Mouse (Mus musculus) neural tube, embryonic 10.5 days (tissue): ENCODE data around the gene B4galnt1.
A peak's percentile ranks its signal among the peaks of the same experiment; 100 is the strongest.
"Not testable (repeated sequence)": the region's sequence is repeated elsewhere in the genome, so short reads cannot be mapped to it uniquely, and the experiment has no call there.

Source experiments
- DNase-seq: peaks from one replicate; pipeline ENCODE4 v3.0.0-alpha.2; 2017; ENCODE audit warnings: low spot score; ENCODE audit errors: extremely low spot score

The B4galnt1 gene

DNA sequence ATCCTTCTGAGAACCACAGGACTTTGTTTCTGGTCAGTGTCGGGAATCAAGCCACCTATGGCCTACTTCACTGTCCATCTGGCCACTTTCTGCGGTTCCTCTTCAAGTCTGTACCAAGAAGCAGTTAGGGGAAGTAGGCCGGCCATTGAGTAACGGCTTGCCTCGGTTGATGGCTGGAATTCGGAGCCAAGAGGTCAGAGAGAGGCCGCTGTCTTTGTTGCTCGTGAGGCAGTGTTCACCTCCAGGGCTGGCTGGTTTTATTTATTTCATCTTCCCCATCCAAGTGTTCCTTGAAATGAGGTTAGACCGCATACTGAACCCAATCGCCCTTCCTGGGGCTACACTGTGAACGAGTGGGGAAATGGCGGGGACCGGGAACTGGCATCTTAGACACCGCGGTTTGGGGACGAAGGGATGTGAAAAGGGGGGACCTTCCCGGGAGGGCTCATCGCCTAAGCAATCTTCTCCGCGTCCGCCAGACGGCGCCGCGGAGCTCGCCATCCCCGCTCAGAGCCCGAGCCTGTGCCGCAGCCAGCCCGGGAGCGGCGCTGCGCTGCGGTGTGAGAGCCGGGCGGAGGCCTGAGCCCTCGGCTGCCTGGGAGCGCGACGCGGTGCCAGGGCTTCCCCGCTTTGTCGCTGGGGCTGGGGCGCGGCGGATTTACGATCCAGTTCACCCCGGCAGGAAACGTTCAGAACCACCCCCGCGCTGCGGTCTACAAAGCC lies at the start of gene B4galnt1:
Gene B4galnt1 (plus strand): TSS at position 595 of the 723 bp plus-strand sequence.
- peak; percentile 86 for DNase-seq

DNA sequence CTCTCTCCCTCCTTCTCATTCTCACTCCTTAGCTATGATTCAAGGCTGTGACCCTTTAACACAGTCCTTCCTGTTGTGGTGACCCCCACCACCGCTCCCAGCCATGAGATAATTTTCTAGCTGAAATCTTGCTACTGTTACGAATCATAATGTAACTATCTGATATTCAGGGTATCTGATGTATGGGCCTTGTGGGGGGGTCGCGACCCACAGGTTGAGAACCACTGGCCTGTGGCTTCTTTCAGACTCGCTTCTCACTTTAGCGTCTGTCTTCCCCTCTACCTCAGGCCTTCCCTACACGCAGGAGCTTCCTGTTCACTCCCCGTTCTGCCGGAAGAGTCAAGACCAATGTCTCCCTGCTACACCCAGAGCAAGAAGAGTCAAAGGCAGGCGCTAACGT lies 46.6 kb upstream of the B4galnt1 start:
- DNase-seq, result no peak

DNA sequence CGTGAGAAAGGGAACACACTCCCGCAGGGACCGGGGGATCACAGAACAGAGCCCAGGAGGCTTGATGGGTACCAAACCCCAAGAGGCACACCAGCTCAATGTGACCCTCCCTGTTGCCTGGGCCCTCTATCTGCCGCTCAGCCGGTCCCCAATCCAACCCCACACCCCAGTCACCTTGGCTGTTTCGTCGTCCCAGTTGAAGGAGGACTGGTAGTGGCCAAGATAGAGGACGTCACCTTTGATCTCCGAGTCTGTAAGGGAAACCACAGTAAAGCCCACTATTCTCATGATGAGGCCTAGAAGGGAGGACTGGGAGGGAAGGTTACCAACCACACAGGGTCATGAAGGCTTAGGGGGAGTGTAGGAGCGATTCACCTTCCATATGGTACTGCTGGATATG lies 45.8 kb upstream of the B4galnt1 start:
- no peak for DNase-seq

DNA sequence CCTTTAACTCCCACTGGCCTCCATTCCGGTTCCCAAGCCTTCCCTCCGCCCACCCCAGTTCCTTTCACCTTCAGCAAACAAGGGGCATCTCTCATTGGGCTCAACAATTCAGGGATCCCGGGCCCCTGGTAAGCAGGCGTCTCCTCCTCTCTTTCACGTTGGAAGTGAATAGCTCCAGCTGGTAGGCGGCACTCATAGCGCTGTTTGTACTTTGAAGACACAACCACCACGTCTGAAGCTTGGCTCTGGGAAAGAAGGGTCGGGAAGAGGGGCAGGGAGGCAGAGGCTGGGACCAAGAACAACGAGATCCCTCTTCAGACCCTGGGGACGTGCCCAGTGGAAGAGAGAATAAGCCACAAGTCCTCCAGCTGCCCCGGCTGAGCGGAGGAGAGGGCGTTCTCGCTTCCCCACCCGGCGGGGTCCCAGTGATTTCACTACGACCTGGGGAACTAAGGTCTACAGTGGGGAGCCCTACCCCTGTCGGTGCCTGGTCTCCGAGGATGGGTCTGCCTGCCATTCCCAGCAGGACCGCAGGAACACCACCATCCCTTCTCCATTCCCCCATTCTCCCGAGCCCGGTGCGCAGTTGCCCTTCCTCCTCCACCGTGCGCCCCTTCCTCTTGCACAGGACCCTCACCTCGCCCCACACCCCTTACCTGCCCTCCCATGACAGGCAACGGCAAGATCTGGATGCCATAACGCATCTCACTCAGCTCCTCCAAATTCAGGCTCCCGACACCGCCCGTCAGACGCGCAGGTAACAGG lies 44.5 kb upstream of the B4galnt1 start:
- no peak for DNase-seq

DNA sequence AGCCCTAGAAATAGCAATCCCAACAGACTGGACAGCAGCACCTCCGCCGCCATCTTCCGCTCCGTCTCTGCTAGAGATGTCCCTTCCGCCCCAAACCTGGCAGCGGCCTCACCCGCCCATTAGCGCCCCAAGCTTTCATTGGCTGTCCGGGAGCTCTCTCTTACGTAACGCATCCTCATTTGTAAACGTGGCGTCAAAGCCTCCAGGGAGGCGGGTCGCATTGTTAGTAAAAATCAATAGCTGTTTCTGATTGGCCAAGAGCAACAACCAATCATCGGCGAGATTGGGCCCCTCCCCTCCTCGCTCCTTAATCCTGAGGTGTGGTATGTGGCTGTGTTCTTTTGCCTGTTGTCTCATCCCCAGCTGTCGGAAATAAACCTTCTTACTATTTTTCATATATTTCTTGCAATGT lies 44.0 kb upstream of the B4galnt1 start, which contains the start of gene Os9:
Gene Os9 (minus strand): TSS at position 66 of the 412 bp plus-strand sequence.
- peak; percentile 94 for DNase-seq

DNA sequence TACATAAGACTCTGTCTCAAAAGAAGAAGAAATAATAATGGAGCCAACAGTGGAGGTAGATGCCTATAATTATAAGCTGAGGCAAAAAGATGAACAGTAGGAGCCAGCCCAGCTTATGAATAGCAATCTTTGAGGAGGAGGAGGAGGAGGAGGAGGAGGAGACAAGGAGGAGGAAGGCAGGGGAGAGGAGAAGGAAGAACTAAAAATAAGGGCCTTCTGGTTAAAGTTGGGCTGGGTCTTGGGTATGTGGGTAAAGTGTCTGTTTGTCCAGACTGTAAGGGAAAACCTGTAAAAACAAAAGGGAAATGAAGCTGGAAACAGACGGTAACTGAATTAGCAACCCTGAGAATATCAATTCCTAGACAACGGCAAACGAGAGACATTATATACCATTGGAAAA lies 43.0 kb upstream of the B4galnt1 start:
- no peak for DNase-seq

DNA sequence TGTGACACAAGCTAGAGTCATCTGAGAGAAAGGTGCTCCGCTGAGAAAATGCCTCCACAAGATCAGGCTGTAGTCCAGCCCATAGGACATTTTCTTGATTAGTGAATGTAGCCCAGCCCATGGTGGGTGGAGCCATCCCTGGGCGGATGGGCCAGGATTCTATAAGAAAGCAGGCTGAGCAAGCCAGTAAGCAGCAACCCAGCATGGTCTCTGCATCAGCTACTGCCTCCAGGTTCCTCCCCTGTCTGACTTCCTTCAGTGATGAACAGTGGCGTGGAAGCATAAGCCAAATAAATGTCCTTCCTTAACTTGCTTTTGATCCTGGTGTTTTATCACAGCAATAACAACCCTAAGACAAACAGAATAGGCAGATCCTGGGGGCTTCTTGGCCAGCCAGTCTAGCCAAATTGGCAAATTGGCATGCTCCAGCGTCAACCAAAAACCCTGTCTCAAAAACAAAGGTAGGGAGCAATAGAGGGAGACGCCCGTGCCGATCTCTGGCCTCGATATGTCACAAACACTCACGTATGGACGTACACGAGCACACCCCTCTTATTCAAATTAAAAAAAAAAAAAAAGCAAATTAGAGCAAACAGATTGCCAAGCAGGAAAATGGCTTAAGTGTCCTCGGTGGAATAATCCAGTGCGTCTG lies 42.1 kb upstream of the B4galnt1 start:
- DNase-seq, result peak; percentile 41

DNA sequence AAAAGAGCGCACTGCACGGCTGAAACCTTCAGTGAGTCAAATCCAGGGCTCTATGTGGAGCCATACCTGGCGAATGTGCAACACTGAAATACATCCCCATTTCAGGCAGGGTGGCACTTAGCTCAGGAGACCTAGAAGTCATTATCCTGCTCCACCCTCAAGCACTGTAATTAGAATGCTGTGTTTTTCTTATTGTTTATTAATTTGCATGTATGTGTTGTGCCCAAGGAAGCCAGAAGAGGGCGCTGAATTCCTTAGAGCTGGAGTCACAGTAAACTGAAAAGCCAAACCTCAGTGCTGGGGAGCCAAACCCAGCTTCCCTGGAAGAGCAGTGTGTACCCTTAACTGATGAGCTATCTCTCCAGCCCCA lies 41.6 kb upstream of the B4galnt1 start:
- peak; percentile 62 for DNase-seq

DNA sequence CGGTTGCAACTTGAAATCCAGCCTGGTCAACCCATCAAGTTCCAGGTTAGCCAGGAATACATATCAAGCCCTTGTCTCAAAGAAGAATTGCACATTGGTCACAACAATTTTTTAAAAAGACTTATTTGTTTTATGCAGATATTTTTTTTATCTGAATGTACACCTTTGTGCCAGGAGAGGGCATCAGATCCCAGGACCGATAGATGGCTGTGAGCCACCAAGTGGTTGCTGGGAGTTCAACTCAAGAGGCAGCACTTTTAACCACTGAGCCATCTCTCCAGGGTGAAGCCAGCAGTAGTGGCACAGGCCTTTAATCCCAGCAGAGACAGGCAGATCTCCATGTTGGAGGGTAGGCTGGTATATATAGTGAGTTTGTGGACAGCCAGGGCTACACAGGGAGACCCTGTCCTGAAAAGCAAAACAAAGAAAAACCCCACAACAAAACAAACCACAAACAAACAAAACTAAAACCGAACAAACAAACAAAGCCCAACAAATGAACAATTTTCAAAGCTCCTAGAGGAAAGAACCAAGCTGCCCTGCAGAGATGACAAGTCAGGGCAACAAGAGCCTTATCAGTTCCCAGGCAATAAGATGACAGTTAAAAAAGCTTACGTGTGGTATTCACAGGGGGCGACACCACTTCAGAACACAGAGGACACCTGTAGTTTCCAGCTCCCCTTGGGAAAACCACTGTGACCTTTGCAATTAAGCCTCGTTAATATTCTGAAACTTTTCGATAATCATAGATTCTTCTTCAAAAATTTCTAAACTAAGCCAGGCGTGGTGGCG lies 39.6 kb upstream of the B4galnt1 start:
- DNase-seq, result no peak

DNA sequence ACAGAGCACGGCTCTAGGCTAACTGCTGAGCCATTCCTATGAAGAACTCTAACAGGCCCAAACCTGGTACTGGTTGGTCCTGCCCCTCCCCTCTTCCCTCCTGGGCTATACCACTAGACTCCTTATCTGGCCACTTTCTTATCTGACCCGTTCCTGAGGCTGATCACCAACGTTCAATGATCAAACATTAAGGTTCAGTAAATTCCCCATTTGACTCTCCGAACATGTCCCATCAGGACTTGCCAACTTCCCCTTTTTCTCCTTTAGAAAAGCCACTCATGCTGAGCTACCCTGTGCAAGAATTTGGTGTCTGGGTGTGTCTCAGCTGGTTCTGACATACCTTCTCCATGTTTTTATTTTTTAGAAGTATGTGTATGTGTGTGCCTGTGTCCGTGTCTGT lies 38.4 kb upstream of the B4galnt1 start:
- DNase-seq, result no peak

DNA sequence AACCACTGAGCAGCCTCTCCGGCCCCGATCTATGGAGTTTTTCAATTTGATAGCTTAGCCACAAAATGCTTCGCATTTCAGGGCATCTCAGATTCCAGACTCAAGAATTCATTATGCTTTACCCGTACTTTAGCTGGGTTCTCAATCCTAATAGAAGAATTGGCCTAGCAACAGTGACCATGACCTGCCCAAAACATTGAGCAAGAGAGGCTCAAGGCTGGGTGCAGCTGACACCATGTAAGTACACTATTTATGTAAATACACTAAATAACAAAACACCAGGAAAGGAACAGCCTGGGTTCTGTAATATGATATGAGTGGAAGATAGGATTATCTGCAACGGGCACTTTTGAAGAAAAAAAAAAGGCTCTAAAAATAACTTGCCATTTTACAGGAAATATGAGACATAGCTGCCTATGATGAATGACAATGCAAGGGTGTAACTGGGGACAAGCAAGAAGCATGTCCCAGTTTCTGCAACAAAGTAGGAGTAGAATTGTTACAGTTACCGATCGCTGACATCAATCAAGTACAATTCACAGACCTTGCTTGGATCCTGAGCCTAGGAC lies 37.2 kb upstream of the B4galnt1 start:
- DNase-seq, result no peak

DNA sequence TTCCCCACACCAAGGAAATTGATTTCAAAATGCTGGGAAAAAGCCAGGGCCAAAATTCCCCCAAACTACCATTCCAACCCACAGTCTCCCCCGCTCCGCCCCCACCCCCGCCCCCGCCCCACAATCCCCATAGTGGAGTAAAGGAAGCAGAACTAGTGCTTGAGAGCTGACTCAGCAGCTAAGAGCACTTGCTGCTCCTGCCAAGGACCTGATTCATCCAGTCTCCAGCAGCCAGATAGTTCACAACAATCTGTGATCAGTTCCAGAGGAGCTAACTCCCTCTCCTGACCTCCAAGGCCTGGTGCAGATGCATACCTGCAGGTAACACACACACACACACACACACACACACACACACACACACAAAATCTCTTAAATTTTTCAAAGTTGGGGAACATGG lies 35.6 kb upstream of the B4galnt1 start:
- no peak for DNase-seq

DNA sequence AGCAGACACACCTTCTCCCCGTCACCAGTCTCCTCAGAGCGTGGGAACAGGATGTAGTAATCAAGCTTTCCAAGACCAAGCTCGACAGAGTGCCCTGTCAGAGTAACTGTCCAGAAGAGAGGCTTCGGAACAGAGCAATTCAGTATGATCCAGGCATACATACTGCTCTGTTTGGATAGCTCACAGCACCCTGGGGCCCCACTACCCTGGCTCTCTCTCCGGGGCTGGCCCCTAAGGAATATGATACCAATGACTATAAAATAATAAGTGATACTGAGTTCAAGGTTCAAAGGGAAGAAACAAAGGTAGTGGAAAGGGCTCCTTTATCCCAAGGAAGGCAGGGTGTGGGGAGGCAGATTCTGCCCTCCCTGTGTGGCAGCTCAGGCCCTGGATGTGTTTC lies 32.6 kb upstream of the B4galnt1 start:
- no peak for DNase-seq

DNA sequence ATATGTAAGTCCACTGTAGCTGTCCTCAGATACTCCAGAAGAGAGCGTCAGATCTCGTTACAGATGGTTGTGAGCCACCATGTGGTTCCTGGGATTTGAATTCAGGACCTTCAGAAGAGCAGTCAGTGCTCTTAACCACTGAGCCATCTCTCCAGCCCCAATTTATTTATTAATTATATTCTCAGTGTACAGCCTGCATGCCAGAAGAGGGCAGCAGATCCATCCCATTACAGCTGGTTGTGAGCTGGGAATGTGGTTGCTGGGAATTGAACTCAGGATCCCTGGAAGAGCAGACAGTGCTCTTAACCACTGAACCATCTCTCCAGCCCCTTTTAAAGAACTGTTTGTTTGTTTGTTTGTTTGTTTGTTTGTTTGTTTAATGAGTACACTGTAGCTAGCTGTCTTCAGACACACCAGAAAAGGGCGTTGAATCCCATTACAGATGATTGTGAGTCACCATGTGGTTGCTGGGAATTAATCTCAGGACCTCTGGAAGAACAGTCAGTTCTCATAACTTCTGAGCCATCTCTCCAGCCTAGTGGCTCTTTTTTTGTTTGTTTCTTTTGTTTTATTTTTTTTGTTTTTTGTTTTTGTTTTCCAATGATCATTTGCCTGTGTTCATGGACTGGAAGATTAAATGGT lies 30.5 kb upstream of the B4galnt1 start:
- DNase-seq, result not testable (repeated sequence)

DNA sequence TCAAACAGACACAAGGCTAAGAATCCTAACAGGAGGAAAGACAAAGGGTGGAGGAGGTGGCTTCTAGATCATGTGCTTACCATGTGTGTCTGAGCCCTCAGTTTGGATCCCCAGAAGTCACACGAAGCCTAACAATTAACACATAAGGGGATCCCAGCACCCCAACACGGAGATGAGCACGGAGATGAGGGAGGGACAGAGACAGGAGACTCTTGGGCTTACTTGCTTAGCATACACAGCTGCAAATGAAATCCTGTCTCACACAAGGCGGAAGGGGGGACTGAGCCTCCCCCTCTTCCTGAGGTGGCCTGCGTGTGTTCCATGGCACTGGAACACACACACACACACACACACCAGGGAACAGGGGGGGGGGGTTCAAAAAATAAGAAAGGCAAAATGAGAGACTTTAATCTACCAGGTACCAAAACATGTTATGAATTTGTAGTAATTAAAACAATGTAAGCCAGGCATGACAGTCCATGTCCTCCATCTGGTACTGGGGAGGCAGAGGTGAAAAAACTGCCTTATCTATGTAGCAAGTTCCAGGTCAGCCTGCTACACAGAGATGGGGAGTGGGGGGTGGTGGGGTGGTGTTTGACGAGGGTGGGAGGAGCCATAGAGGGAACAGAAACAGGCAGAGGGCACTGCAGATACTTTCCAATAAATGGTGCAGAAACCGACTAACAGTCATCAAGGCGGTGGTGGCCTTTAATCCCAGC lies 29.7 kb upstream of the B4galnt1 start:
- DNase-seq, result no peak

DNA sequence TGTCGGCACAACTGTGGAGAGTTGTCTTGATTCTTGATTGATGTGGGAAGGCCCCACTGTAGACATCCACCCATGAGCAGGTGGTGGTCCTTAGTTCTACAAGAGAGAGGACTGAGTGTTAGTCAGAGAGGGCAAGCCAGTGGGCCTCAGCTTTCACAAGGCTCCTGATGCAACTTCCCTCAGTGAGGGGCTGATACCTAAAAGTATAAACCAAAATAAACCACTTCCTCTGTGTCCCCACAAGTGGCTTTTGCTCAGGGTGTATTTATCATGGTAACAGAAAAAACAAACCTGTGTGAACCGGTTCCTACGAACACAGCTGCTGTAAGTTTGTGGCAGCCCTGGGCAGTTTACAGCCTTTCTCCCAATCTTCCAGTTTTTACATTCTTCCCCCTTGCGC lies 28.5 kb upstream of the B4galnt1 start:
- no peak for DNase-seq

DNA sequence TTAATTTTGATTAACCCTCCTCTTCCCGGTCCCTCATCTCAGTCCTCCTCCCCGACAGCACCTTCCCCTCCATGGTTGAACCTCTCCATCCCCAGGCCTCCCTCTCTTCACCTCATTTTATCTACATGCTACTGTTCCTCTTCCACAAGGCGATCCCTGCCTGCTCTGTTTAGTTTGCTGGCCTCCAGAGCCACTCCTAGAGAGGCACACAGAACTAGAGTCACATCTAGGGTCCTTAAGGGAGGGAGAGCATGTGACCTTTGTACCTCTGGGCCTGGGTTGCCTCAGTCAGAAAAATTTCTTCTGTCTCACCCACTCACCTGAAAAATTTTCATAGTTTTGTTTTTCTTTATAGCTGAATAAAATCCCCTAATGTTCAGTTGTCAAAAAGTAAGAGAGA lies 27.1 kb upstream of the B4galnt1 start:
- no peak for DNase-seq

DNA sequence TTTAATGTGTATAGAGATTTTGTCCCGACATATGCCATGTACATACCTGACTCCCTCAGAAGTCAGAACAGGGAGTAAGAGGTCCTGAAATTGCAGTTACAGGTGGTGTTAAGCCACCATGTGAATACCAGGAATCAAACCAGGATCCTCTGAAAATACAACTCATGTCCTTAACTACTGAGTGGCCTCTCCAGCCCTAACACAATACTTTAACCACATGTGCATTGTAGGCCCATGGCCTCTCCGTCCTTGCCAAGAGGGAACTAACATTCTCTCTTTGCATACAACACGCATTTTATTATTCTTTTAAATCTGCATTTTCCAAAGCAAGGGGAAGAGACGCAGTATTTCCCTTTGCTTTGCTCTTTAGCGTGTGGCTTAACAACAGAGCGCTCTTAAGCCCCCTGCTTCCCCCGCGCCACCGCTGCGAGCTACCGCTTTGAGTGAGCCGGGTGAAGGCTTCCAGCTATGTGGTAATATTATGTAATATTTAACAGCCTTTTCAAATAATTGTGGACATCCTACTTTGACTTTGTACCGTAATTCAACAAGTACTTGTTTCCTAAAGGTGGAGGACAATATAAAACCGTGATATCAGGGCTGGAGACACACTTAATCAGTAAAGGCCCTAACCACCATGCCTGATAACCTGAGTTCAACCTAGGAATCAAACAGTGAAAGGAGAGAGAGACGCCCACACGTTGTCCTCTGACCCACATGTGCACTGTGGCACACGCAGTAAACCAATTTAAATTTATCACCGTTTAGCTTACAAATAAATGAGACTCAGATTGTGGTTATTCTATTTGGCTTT lies 26.5 kb upstream of the B4galnt1 start:
- no peak for DNase-seq

DNA sequence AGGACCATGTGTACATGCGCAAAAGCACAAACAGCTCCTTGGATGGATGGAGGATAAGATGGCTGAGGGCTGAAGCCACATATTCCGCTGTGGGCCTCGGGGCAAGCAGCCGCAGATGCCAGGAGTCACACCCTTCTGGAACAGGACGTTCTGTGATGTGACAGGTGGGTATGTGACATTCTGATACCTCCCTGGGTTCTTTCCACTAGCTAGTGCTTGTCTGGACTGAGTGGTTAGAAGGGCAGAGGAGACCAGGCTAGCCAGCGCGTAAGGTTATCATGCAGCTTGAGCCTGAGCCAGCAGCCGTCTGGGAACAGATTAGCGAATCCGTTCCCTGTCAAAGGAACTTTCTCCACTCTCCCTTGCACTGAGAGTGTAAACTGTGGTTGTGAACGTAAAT lies 24.1 kb upstream of the B4galnt1 start:
- DNase-seq, result no peak
